Mouse (Mus musculus): ENCODE data around the gene Zfp706. TPM values are rescaled to one million over a fixed set of nuclear protein-coding genes. Genes with fewer than 3 reads are reported as not detected.

Zfp706 gene
- polyA plus RNA-seq, 1 experiment from 2014 or later: 421 TPM

DNA sequence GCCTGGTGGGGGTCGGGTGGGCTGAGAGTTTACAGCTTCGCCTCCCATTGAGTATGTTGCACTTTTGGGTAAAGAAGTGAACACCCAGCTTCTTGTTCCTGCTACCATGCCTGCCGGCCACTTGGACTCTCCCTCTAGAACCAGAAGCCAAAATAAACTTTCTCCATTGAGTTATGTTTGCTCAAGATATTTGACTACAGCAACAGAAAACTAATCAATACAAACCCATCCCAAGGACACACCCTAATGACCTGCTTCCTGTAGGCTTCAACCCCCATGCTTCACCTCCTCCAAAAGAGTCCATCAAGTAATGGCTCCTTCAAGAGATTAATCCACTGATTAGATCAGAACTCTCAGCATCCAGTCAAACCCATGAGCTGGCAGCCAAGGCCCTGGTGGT is 51.4 kb downstream of the Zfp706 start:
- Histone ChIP-seq H3K4me3 (ENCODE audit: low read depth, low read length) (no peak overlapping the region), H3K27ac (ENCODE audit: low read depth, low read length) (no peak overlapping the region), H3K27me3 (ENCODE audit: control insufficient read depth, insufficient read depth, low read length) (peaks cover 7% of the 10 kb centered on the region), H3K9ac (ENCODE audit: low read depth, low read length) (no peak overlapping the region), H3K4me2 (no peak overlapping the region), H3K36me3 (ENCODE audit: control insufficient read depth, insufficient read depth, low read length) (no peaks in the 10 kb centered on the region), H3K9me3 (replicated peaks; ENCODE audit: control insufficient read depth, low read length) (no peaks in the 10 kb centered on the region; the same call in 1 of the 2 replicates), H3K4me1 (ENCODE audit: control insufficient read depth, insufficient read depth, low read length) (peaks cover 9% of the 10 kb centered on the region)
- WGBS (ENCODE audit: insufficient replicate concordance): 91% methylated on average over 3 of the region's 3 CpGs
- ATAC-seq (replicated peaks; ENCODE audit: insufficient number of reproducible peaks, low FRiP score, low TSS enrichment): no peak

DNA sequence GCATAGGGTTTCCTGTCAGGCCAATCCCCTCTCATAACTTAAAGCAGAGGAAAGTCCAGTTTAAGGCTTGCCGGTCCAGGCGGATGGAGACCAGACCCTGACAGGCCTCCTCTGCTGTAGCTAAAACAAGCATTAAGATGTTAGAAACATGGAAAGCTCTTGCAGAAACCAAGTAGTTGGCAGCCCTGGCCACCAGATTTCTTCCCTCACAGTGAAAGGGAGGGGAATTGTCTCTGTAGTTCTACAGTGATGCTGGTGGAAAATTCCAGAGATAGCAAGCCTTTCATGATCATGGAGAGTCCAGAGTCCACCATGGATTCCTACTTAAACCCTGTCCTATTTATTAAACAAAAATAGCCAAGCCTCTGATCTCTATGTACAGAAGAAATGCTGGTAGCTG is 57.3 kb downstream of the Zfp706 start:
- ATAC-seq (replicated peaks; ENCODE audit: insufficient number of reproducible peaks, low FRiP score, low TSS enrichment): no peak
- Histone ChIP-seq H3K4me3 (ENCODE audit: low read depth, low read length) (no peak overlapping the region), H3K4me2 (no peak overlapping the region), H3K9ac (ENCODE audit: low read depth, low read length) (no peak overlapping the region), H3K27ac (ENCODE audit: low read depth, low read length) (no peak overlapping the region), H3K27me3 (ENCODE audit: control insufficient read depth, insufficient read depth, low read length) (peaks cover 7% of the 10 kb centered on the region), H3K4me1 (ENCODE audit: control insufficient read depth, insufficient read depth, low read length) (no peaks in the 10 kb centered on the region; the same call in 1 of the 2 replicates), H3K36me3 (ENCODE audit: control insufficient read depth, insufficient read depth, low read length) (no peaks in the 10 kb centered on the region), H3K9me3 (replicated peaks; ENCODE audit: control insufficient read depth, low read length) (no peaks in the 10 kb centered on the region)
- WGBS (ENCODE audit: insufficient replicate concordance): 73% methylated on average over 2 of the region's 2 CpGs

DNA sequence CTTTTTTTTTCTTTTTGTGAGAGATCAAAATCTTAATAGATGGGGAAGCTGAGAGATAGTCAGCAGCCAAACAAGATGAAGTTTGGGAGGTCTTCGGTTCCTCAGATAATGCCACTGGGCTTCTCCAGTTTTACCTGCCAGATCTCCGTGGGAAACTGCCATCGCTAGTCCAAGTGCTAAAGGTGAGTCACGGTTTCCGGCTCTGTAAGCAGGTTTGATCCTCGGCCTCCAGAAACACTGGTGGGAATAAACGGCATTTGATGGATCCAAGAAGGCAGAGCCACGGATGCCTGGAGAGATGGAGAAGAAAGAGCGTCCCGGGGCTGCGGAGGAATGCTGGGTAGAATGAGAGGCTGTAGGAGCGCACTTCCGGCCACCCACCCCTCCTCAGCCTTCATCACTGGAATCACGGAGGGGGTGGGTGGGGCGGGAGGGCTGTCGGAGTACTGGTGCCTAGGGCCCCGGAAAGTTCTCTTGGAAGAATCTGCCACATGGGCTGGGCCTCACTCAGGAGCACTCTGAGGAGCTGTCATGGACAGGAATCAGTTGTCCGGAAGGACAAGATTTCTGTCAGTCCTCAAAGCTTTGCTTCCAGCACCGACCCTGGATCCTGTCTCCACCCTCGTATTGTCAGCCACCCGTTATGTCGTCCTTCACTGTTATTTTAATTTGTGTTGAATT is 58.6 kb downstream of the Zfp706 start:
- H3K9ac ChIP-seq (ENCODE audit: low read depth, low read length): no peak overlapping the region
- H3K4me2 ChIP-seq: no peak overlapping the region
- H3K4me3 ChIP-seq (ENCODE audit: low read depth, low read length): no peak overlapping the region
- no peaks in the 10 kb centered on the region; the same call in 1 of the 2 replicates for H3K4me1 ChIP-seq (ENCODE audit: control insufficient read depth, insufficient read depth, low read length)
- no peaks in the 10 kb centered on the region for H3K27me3 ChIP-seq (ENCODE audit: control insufficient read depth, insufficient read depth, low read length)
- no peak overlapping the region for H3K27ac ChIP-seq (ENCODE audit: low read depth, low read length)
- 80% methylated on average over 22 of the region's 22 CpGs for WGBS (ENCODE audit: insufficient replicate concordance)
- H3K9me3 ChIP-seq (replicated peaks; ENCODE audit: control insufficient read depth, low read length): no peaks in the 10 kb centered on the region
- no peak for ATAC-seq (replicated peaks; ENCODE audit: insufficient number of reproducible peaks, low FRiP score, low TSS enrichment)
- H3K36me3 ChIP-seq (ENCODE audit: control insufficient read depth, insufficient read depth, low read length): no peaks in the 10 kb centered on the region

Data from heart, embryonic 11.5 days (tissue).